Mouse (Mus musculus): Measurements from ENCODE around the gene 4930442H23Rik. TPM values are rescaled to one million over a fixed set of nuclear protein-coding genes. Genes with fewer than 3 reads are reported as not detected.
"Not testable (repeated sequence)": the region's sequence is repeated elsewhere in the genome, so short reads cannot be mapped to it uniquely, and the experiment has no call there.

Gene 4930442H23Rik
- not detected in 2 replicates for polyA plus RNA-seq (2015; fragmentation: Nextera tagmentation; extraction: Ambion mirVana)

- no peak for ATAC-seq
- Histone ChIP-seq H3K27me3 (replicated peaks; ENCODE audit: control insufficient read depth, insufficient read depth, low read length) (no peaks in the 10 kb centered on the region), H3K9ac (ENCODE audit: low read depth, low read length) (peak within 1 kb of the TSS; percentile 80), H3K27ac (ENCODE audit: low read length) (peak within 1 kb of the TSS; percentile 84), H3K4me3 (ENCODE audit: low read length) (peak within 1 kb of the TSS; percentile 69), H3K9me3 (ENCODE audit: control insufficient read depth, low read length) (no peaks in the 10 kb centered on the region), H3K4me2 (ENCODE audit: low read depth, low read length) (peak within 1 kb of the TSS; percentile 63), H3K4me1 (ENCODE audit: control insufficient read depth, insufficient read depth, low read length) (peaks cover 34% of the 10 kb centered on the region), H3K36me3 (ENCODE audit: control insufficient read depth, insufficient read depth, low read length) (peaks cover 39% of the 10 kb centered on the region)
- whole genome bisulfite sequencing: 78% methylated on average over 5 of the region's 5 CpGs
Measured at GRCm38 (mm10) chr10:81183805-81184204, at the start of gene 4930442H23Rik. Gene 4930442H23Rik (minus strand): TSS chr10:81183849.

- Histone ChIP-seq H3K9me3 (ENCODE audit: control insufficient read depth, low read length) (no peaks in the 10 kb centered on the region), H3K4me2 (ENCODE audit: low read depth, low read length) (peak overlapping the region; percentile 79), H3K4me3 (ENCODE audit: low read length) (peak overlapping the region; percentile 78), H3K27me3 (replicated peaks; ENCODE audit: control insufficient read depth, insufficient read depth, low read length) (peaks cover 15% of the 10 kb centered on the region), H3K27ac (ENCODE audit: low read length) (peak overlapping the region; percentile 77), H3K9ac (ENCODE audit: low read depth, low read length) (peak overlapping the region; percentile 86), H3K4me1 (ENCODE audit: control insufficient read depth, insufficient read depth, low read length) (peaks cover 24% of the 10 kb centered on the region), H3K36me3 (ENCODE audit: control insufficient read depth, insufficient read depth, low read length) (no peaks in the 10 kb centered on the region)
- ATAC-seq: peak; percentile 72; the same call in 1 of the 2 replicates
- under 1% methylated on average over 28 of the region's 28 CpGs for WGBS
Measured at GRCm38 (mm10) chr10:81233226-81233585, 49.6 kb upstream of the 4930442H23Rik start.

- H3K4me2 ChIP-seq (ENCODE audit: low read depth, low read length): peak within 1 kb of the TSS; percentile 79
- H3K9ac ChIP-seq (ENCODE audit: low read depth, low read length): peak within 1 kb of the TSS; percentile 86
- H3K9me3 ChIP-seq (ENCODE audit: control insufficient read depth, low read length): no peaks in the 10 kb centered on the region
- peaks cover 24% of the 10 kb centered on the region for H3K4me1 ChIP-seq (ENCODE audit: control insufficient read depth, insufficient read depth, low read length)
- peak within 1 kb of the TSS; percentile 78 for H3K4me3 ChIP-seq (ENCODE audit: low read length)
- 7% methylated on average over 29 of the region's 29 CpGs for WGBS
- ATAC-seq: peak; percentile 90
- no peaks in the 10 kb centered on the region for H3K36me3 ChIP-seq (ENCODE audit: control insufficient read depth, insufficient read depth, low read length)
- H3K27ac ChIP-seq (ENCODE audit: low read length): peak within 1 kb of the TSS; percentile 77
- H3K27me3 ChIP-seq (replicated peaks; ENCODE audit: control insufficient read depth, insufficient read depth, low read length): peaks cover 15% of the 10 kb centered on the region
Measured at GRCm38 (mm10) chr10:81232580-81233225, 49.1 kb upstream of the 4930442H23Rik start, which contains the start of gene Zfr2. Gene Zfr2 (plus strand): TSS chr10:81233155.

DNA sequence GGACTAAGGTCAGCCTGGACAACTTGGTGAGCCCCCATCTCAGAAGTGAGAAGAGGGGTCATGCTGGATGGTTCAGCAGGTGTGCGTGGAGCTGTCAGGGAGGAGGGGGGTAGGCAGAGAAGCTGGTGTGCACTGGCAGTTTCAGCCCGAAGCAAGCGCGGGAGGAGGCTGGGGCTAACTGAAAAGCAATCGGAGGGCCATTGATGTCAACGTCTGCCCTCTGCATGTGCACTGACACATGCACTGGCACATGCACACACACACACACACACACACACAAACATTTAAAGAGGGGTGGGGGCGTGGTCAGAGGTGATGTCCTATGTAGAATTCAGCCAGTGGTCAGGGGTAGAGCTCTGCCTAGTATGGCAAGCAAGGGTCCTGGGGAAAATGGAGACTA is 47.8 kb upstream of the 4930442H23Rik start:
- 56% methylated on average over 7 of the region's 7 CpGs for WGBS
- ATAC-seq: no peak
- H3K4me3 ChIP-seq (ENCODE audit: low read length): no peak overlapping the region

DNA sequence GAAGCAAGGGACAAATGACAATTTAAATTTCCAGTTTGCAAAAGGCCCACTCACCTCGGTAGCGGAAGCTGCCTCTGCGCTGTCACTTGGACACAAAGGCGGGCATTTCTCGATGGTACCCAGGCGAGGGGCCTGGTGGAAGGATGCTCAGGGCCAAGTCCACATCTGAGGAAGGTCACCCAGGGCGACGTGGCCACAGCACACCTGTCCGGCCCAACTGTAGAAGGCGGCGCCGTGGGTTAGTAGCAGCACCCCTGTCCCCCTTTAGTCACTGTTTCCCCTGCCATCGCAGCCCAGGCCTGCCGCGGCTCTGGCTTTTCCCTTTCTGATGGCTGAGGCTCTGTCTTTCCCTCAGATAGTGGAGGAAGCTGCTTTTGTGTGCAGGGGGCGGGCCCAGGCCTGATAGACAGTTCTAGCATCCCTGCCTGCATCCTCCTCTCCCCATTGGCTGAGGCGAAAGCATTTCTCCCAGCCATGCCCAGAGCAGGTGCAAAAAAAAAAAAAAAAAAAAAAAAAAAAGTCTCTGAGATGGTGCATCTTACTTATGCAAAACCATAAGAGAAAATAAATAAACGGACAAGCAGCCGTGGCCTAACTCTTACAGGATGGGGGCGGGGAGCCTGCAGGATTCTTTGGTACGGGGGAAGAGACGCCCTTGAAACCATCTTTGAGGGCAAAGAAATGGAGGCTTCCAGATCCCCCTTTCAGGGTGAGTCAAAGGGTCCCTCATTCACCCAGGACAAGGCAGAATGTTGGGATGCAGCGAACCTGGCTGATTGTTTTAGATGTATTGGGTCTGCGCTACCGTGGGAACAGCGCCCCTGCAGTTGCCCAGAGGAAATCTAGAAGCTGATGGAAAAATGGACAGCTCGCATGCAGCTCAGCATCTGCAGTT is 47.0 kb upstream of the 4930442H23Rik start, which contains the start of gene Atcay:
TSS of gene Atcay (minus strand) at position 396 of the 895 bp plus-strand sequence.
- H3K27ac ChIP-seq (ENCODE audit: low read length): no peak within 1 kb of the TSS
- 12% methylated on average over 27 of the region's 27 CpGs for WGBS
- H3K4me2 ChIP-seq (ENCODE audit: low read depth, low read length): 0 out of 2 replicates have a peak within 1 kb of the TSS, but pooled peaks have one; percentile 9
- no peaks in the 10 kb centered on the region for H3K9me3 ChIP-seq (ENCODE audit: control insufficient read depth, low read length)
- ATAC-seq: no peak
- H3K4me1 ChIP-seq (ENCODE audit: control insufficient read depth, insufficient read depth, low read length): peaks cover 24% of the 10 kb centered on the region
- no peaks in the 10 kb centered on the region for H3K36me3 ChIP-seq (ENCODE audit: control insufficient read depth, insufficient read depth, low read length)
- peaks cover 15% of the 10 kb centered on the region for H3K27me3 ChIP-seq (replicated peaks; ENCODE audit: control insufficient read depth, insufficient read depth, low read length)
- peak within 1 kb of the TSS; percentile 24; the same call in 1 of the 2 replicates for H3K9ac ChIP-seq (ENCODE audit: low read depth, low read length)
- peak within 1 kb of the TSS; percentile 15 for H3K4me3 ChIP-seq (ENCODE audit: low read length)

More for the DNA sequence above, 47.8 kb upstream of the 4930442H23Rik start:
- Histone ChIP-seq H3K27ac (ENCODE audit: low read length) (no peak overlapping the region), H3K9me3 (ENCODE audit: control insufficient read depth, low read length) (no peaks in the 10 kb centered on the region), H3K4me1 (ENCODE audit: control insufficient read depth, insufficient read depth, low read length) (peaks cover 24% of the 10 kb centered on the region), H3K9ac (ENCODE audit: low read depth, low read length) (no peak overlapping the region), H3K4me2 (ENCODE audit: low read depth, low read length) (no peak overlapping the region), H3K36me3 (ENCODE audit: control insufficient read depth, insufficient read depth, low read length) (no peaks in the 10 kb centered on the region), H3K27me3 (replicated peaks; ENCODE audit: control insufficient read depth, insufficient read depth, low read length) (peaks cover 15% of the 10 kb centered on the region)

- Histone ChIP-seq H3K9me3 (ENCODE audit: control insufficient read depth, low read length) (no peaks in the 10 kb centered on the region), H3K27me3 (replicated peaks; ENCODE audit: control insufficient read depth, insufficient read depth, low read length) (peaks cover 15% of the 10 kb centered on the region), H3K4me1 (ENCODE audit: control insufficient read depth, insufficient read depth, low read length) (peaks cover 24% of the 10 kb centered on the region), H3K4me3 (ENCODE audit: low read length) (peak overlapping the region; percentile 15), H3K9ac (ENCODE audit: low read depth, low read length) (peak overlapping the region; percentile 24; the same call in 1 of the 2 replicates), H3K36me3 (ENCODE audit: control insufficient read depth, insufficient read depth, low read length) (no peaks in the 10 kb centered on the region), H3K4me2 (ENCODE audit: low read depth, low read length) (0 out of 2 replicates have a peak overlapping the region, but pooled peaks have one; percentile 9), H3K27ac (ENCODE audit: low read length) (no peak overlapping the region)
- ATAC-seq: no peak
- 16% methylated on average over 20 of the region's 20 CpGs for WGBS
Measured at GRCm38 (mm10) chr10:81229735-81230437, 46.2 kb upstream of the 4930442H23Rik start.

- not testable (repeated sequence) for H3K9me3 ChIP-seq (ENCODE audit: control insufficient read depth, low read length)
Measured at GRCm38 (mm10) chr10:81223731-81224130, 40.1 kb upstream of the 4930442H23Rik start.

DNA sequence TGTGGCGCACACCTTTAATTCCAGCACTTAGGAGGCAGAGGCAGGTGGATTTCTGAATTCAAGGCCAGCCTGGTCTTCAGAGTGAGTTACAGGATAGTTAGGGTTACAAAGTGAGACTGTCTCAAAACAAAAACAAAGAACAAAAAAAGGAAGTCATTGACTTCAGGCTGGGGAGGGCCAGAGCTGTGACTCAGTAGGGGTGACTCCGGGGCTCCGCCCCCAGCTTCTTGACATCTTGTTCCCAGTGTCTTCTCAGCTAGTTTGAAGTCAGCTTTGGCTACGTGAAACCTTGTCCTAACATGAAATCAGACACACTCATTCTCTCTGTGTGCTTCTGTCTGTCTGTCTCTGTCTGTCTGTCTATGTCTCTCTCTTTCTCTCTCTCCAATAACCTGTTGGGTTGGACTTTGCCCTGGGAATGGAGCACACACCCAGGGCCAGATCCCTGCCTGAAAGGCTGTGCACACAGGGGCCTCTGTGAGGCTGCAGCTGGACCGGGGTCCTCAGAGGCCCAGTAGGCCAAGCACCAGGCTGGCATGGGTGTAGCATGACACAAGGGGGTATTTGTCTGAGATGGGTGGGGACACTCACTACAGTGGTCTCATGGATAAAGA is 37.9 kb upstream of the 4930442H23Rik start:
- 77% methylated on average over 5 of the region's 5 CpGs for WGBS
- Histone ChIP-seq H3K9ac (ENCODE audit: low read depth, low read length) (0 out of 2 replicates have a peak overlapping the region, but pooled peaks have one; percentile 3), H3K27me3 (replicated peaks; ENCODE audit: control insufficient read depth, insufficient read depth, low read length) (no peaks in the 10 kb centered on the region), H3K4me1 (ENCODE audit: control insufficient read depth, insufficient read depth, low read length) (no peaks in the 10 kb centered on the region; the same call in 1 of the 2 replicates), H3K27ac (ENCODE audit: low read length) (peak overlapping the region; percentile 80), H3K36me3 (ENCODE audit: control insufficient read depth, insufficient read depth, low read length) (no peaks in the 10 kb centered on the region), H3K4me2 (ENCODE audit: low read depth, low read length) (no peak overlapping the region; the same call in 1 of the 2 replicates), H3K4me3 (ENCODE audit: low read length) (no peak overlapping the region), H3K9me3 (ENCODE audit: control insufficient read depth, low read length) (no peaks in the 10 kb centered on the region)
- ATAC-seq: peak; percentile 88

More at GRCm38 (mm10) chr10:81223731-81224130, 40.1 kb upstream of the 4930442H23Rik start:
- not testable (repeated sequence) for H3K4me3 ChIP-seq (ENCODE audit: low read length); H3K9ac ChIP-seq (ENCODE audit: low read depth, low read length); ATAC-seq; H3K36me3 ChIP-seq (ENCODE audit: control insufficient read depth, insufficient read depth, low read length); H3K27ac ChIP-seq (ENCODE audit: low read length); H3K4me1 ChIP-seq (ENCODE audit: control insufficient read depth, insufficient read depth, low read length); H3K27me3 ChIP-seq (replicated peaks; ENCODE audit: control insufficient read depth, insufficient read depth, low read length); H3K4me2 ChIP-seq (ENCODE audit: low read depth, low read length)
- WGBS: 60% methylated on average over 2 of the region's 2 CpGs

All from intestine, embryonic 16.5 days (tissue).